Mouse (Mus musculus): Measurements from ENCODE around the gene Ifna15.

Gene Ifna15

GRCm38 (mm10) chr4:88513743-88514142 is 44.3 kb downstream of the Ifna15 start:
- DNase-seq, result no peak

Data from spleen, adult 18-20 months (tissue).